Mouse (Mus musculus): ENCODE measurements around the gene Pik3ip1.

DNA sequence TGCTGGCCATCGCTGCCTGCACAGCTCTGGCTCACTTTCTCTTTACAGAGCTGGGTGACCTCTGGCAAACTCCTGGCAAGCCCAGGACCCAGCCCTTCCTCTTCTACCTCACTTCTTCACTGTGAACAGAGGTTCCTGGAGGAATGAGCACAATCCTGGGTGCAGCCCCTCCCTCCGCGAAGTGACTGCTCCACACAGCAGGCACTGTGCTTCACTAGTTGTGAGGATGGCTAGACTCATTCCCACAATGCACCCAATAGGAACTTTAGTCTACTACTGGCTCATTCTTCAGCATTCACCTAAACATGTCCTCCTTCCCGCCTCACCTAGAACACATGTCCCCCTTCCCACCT, 19.1 kb downstream of the Pik3ip1 start:
- TF ChIP-seq CTCF (conservative IDR thresholded peaks at IDR 0.05; ENCODE audit: insufficient read depth, insufficient read length, low read depth, low read length): no peak
- TF ChIP-seq POLR2A (IDR thresholded peaks at IDR 0.05; ENCODE audit: low read depth, low read length): no peak

Data from kidney, adult 2 months (tissue).